Mouse (Mus musculus): Measurements from ENCODE around the gene Krtap21-1. TPM values are rescaled to one million over a fixed set of nuclear protein-coding genes. Genes with fewer than 3 reads are reported as not detected.

The Krtap21-1 gene
- polyA plus RNA-seq, 1 experiment from 2014 or later, result not detected

Other genes starting within 250 kb of the Krtap21-1 start
- not detected in 2 replicates for gene Gm9789, start 245.9 kb downstream of the Krtap21-1 start, polyA plus RNA-seq (2014; fragmentation: Nextera tagmentation; extraction: Ambion mirVana)
- gene Gm7735, start 234.4 kb downstream of the Krtap21-1 start, polyA plus RNA-seq (2014; fragmentation: Nextera tagmentation; extraction: Ambion mirVana), result not detected in 2 replicates
- gene 1110057P08Rik, start 229.1 kb downstream of the Krtap21-1 start, polyA plus RNA-seq (2014; fragmentation: Nextera tagmentation; extraction: Ambion mirVana), result not detected in 2 replicates
- not detected in 2 replicates for gene Krtap20-2, start 198.0 kb downstream of the Krtap21-1 start, polyA plus RNA-seq (2014; fragmentation: Nextera tagmentation; extraction: Ambion mirVana)
- not detected in 2 replicates for gene Krtap6-2, start 16.2 kb upstream of the Krtap21-1 start, polyA plus RNA-seq (2014; fragmentation: Nextera tagmentation; extraction: Ambion mirVana)
- gene Krtap8-1, start 84.1 kb upstream of the Krtap21-1 start, polyA plus RNA-seq (2014; fragmentation: Nextera tagmentation; extraction: Ambion mirVana), result not detected in 2 replicates
- not detected in 2 replicates for gene Krtap7-1, start 104.5 kb upstream of the Krtap21-1 start, polyA plus RNA-seq (2014; fragmentation: Nextera tagmentation; extraction: Ambion mirVana)
- gene Krtap11-1, start 167.3 kb upstream of the Krtap21-1 start, polyA plus RNA-seq (2014; fragmentation: Nextera tagmentation; extraction: Ambion mirVana), result not detected in 2 replicates